Mouse (Mus musculus) olfactory bulb, adult 2 months (tissue): ENCODE data around the gene Arhgef19.

ENCODE experiments used
- CTCF ChIP-seq: fragments of 200-500 bp; IDR thresholded peaks from 2 replicates; pipeline ENCODE4 v1.5.1; 2012; ENCODE audit warnings: low read depth, mild to moderate bottlenecking, low read length, moderate library complexity; ENCODE audit not compliant: insufficient read depth
- POLR2A ChIP-seq: fragments of 200-500 bp; IDR thresholded peaks from 2 replicates; pipeline ENCODE4 v1.6.1; 2012; ENCODE audit warnings: mild to moderate bottlenecking, low read depth, low read length, moderate library complexity; ENCODE audit not compliant: insufficient read depth

DNA sequence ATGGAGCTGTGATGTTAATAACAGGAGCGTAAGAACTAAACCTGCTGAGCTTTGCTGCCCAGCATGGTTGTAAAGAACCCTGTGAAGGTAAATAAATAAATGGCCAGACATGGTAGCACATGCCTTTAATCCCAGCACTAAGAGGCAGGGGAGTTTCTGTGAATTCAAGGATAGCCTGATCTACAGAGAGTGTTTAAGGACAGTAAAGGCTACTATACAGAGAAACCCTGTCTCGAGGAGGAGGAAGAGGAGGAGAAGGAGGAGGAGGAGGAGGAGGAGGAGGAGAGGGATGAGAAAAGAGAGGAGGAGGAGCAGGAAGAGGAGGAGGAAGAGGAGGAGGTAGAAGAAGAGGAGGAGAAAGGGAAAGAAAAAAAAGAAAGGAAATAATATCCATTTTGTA is 26.0 kb upstream of the Arhgef19 start:
- TF ChIP-seq CTCF, result no peak
- TF ChIP-seq POLR2A, result no peak
